Mouse (Mus musculus): ENCODE data around the gene Pacs2. TPM values are rescaled to one million over a fixed set of nuclear protein-coding genes. Genes with fewer than 3 reads are reported as not detected.
A peak's percentile ranks its signal among the peaks of the same experiment; 100 is the strongest.

The Pacs2 gene
- 100 to 1,000 TPM in 2 of 4 experiments, 10 to 100 TPM in 2; 90.4 to 105 (median 97.5) TPM for total RNA-seq (2022)

DNA sequence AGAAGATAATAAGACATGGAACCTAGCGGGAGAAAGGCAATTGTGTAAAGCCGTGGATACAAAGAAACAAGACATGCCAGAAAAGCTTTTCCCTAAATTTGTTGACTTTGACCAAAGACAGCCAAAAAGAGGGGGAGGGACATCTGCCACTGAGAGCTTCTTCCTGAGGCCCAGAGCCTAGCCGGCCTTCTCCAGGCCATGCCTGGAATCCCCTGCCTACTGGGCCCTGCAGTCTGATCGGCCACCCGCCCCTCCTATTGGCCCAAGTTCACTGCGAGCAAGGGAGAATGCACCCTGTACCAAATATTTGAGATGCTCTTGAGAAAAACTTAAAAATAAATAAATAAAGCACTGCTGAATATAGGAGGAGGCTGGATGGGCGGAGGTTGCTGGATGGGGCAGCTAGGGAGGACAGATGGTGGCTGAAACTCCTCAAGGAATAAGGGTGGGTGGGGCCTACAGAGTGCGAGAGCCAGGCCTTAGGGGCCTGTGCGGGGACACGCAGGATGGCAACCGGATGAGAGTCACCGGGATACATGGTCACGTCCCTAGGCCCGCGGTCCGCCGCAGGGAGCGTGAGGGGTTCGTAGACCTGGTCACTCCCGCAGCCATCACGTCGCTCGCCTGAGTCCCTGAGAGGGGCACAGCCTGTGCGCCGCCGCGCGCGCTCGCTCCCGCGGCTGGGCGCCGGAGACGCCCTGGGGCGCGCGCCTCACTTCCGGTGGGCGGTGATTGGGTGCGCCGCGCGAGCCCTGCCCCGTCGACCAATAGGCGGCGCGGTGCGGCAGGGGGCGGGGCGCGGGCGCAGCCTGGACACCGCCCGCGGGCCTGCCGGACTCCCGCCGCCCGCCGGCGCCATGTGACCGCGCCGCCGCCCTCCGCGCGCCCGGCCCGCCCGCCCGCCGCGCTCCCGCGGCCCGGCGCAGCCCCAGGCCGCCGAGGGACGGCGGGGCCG is at the start of gene Pacs2:
Pacs2 (plus strand) TSS at position 905 of the 955 bp plus-strand sequence.
- DNase-seq (ENCODE audit: low spot score in 2 of 2): peak; percentile 83 to 92

- no peak for DNase-seq (ENCODE audit: low spot score in 2 of 2)
These were observed 48.5 kb upstream of the Pacs2 start for GRCm38 (mm10) chr12:112965783-112966182.

DNA sequence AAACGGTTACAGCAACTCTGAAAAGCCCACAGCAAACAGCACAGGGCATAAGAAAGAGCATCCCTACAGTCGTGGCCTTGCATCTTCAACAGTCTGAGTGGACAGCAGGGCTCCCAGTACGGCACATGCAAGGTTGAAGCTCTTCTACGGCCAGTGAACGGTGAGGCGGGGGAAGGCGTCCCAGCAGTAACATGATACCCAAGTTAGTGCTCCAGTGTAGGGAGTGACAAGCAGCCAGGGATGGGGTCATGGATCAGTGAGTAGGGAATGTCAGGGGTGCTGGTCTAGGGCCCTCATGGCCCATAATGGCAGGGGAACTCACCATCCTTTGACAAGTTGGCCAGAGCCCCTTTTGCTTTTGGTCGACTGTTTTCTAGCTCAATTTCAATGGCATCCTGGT is 45.4 kb upstream of the Pacs2 start:
- DNase-seq (ENCODE audit: low spot score in 2 of 2): no peak

DNA sequence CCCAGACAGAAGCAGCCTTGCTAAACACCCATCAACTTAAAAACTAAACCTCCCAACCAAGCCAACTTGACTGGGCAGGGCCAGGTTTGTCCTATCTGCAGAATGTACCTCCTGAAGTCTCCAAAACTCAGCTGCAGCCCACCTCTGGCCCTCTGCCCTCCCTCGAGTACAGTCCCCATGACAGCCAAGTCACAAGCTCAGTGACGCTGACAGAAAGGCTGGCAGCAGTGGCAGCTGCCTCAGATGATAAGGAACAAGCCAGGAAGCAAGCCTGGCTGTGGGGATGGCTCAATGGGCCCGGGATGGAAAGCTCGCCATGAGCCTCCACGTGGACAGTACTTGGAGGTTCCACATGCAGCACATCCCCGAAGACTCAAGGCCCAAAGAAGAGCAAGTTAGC is 44.7 kb upstream of the Pacs2 start:
- no peak for DNase-seq (ENCODE audit: low spot score in 2 of 2)

GRCm38 (mm10) chr12:112974736-112975135 is 39.6 kb upstream of the Pacs2 start:
- no peak for DNase-seq (ENCODE audit: low spot score in 2 of 2)

DNA sequence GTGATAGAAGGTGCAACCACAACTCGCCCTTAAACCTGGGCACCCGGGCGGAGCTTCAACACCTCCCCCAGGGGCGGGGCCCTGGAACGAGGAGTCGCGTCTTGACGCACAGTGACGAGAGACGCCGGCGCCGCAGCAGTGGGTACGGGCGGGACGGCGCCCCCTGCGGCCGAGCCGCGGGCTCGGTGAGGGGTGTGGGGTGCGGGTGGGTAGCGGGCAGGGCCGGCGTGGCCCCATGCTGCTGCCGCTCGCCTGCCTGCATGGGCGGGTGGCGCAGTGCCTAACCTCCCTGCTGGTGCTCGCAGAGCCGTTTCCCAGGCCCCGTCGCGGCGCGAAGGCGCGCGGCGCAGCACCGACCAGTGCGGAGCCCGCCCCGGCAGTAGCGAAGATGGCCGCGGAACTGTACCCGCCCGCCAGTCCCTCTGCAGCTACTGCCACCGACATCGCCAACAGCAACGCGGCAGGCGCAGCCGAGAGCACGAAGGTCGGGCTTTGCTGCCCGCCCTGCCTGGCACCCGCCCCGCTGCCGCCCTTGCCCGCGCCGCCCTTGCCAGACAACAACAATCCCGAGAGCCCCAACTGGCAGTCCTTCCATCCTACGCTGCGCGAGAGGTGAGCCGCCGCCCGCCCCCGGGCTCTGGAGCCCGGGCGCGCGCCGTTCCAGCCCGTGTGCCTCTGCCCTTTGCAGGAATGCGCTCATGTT is 37.8 kb upstream of the Pacs2 start, which contains the start of gene Btbd6:
Btbd6 (plus strand) TSS at position 112 of the 703 bp plus-strand sequence.
- peak; percentile 67 to 91 for DNase-seq (ENCODE audit: low spot score in 2 of 2)

- DNase-seq (ENCODE audit: low spot score in 2 of 2): peak in 1 of 2 experiments; percentile 38
These were observed 37.2 kb upstream of the Pacs2 start for GRCm38 (mm10) chr12:112977156-112977555.

GRCm38 (mm10) chr12:112982031-112982430 is 32.3 kb upstream of the Pacs2 start:
- no peak for DNase-seq (ENCODE audit: low spot score in 2 of 2)

DNA sequence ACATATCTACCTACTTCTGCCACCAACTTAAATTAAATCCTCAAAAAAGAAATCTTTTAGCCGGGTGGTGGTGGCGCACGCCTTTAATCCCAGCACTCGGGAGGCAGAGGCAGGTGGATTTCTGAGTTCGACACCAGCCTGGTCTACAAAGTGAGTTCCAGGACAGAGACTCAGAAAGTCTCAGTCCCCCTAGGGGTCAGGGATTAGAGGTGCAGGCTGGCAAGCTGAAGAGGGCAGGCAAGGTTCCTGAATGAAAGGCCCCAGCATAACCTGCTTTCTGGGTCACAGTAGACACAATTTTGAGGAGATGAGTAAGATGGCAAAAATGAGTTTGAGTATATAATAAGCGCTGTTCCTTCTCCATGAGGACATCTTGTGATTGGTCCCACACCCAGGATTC is 29.0 kb upstream of the Pacs2 start:
- no peak for DNase-seq (ENCODE audit: low spot score in 2 of 2)

DNA sequence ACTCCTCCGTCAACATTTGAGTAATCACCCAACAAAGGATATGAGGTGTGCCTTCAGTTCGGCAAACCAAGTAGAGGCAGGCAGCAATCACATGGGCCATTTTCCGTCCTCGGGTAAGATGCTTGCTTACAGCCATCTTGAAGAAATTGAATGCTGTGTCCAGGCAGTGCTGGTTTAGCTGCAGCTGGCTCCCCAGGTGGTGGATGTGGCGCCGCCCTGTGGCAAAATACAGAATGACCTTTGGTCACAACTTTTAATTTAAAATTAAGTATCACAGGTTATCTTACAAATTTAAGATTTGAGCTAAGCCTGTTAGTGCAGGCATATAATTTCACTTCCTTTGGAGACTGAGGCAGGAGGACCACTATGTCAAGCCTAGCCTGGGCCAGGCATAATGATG is 26.4 kb upstream of the Pacs2 start:
- peak in 1 of 2 experiments; percentile 28 for DNase-seq (ENCODE audit: low spot score in 2 of 2)

DNA sequence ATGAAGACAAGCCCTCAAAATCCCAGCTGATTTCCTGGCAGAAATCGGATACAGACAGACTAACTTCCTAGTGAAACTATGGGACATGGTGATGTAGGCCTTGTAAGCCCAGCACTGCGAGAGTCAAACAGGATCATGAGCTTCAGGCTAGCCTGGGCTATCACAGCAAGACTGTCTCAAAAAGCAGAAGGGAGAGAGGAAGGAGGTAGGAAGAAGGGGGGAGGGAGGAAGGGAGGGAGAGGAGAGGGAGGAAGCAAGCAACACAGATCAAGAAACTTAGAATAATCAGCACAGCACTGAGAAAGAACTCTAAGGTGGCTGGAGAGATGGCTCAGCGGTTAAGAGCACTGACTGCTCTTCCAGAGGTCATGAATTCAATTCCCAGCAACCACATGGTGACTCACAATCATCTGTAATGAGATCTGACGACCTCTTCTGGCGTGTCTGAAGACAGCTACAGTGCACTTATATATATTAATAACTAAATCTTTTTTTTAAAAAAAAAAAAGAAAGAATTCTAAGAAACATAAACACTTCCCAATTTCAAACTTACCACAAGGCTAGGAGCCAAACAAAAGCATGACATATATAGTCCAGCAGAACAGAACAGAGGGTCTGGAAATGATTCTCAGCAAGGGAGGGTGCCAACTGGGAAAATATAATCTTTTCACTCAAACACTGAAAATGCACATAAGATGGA is 23.5 kb upstream of the Pacs2 start:
- no peak for DNase-seq (ENCODE audit: low spot score in 2 of 2)

GRCm38 (mm10) chr12:112991444-112991843 is 22.9 kb upstream of the Pacs2 start:
- no peak for DNase-seq (ENCODE audit: low spot score in 2 of 2)

DNA sequence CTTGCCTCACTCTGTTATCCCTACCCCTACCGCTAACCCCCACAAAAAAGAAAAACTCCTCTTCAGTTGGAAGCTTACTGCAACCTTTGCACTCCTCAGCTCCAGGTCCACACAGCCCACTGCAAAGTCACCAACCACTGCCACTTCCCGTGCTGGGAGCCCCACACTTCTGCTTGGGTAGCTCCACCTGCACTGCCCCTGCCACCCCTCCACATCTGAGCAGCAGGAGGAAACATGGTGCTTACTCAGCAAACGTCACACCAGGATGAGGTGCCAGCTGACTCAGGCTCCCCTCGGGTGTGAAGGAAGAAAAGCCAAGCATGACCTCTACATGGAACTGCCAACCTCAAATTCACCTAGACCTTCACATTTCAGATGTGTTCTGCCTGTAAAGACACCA is 20.2 kb upstream of the Pacs2 start:
- no peak for DNase-seq (ENCODE audit: low spot score in 2 of 2)

- DNase-seq (ENCODE audit: low spot score in 2 of 2): peak in 1 of 2 experiments; percentile 36
These were observed 14.6 kb upstream of the Pacs2 start for GRCm38 (mm10) chr12:112999569-113000293.

DNA sequence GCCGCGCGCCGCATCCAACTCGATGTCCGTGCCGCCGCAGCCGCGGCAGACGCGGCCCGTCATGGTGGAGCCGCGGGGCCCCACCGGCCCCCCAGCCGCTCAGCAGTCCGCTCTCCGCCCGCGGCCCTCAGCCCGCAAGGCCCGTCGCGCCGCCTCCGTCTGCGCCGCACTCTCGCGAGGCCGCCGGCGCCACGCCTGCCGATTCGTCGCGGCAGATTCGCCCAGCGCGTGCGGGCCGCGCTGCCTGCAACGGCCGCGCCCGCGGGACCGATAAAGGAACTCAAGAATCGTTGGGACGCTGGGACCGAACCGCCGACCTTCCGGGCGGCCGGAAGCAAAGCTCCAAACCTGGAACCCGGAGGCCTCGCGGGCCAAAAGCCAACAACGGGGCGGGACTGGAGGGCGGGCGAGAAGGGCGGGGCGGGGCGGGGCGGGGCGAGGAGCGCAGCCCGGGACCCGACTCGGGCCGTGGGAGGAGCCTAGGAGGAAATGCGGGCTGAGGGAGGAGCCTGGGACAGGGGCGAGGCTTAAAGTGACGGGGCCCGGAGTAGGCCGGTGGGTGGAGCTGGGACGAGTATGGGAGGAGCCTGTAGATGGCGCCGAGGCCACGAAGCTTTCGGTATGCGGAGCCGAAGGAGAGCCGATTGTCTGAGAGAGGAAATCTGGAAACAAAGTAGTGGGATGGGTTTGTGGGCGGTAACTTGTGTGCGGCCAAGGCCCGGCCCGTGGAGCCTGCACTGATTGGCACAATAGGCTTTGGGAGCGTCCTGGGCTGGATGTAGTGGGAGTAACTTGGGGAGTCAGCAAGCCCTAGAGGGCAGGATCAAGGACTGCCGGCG is 13.8 kb upstream of the Pacs2 start, which contains the start of gene Brf1:
Brf1 (minus strand) TSS at position 411 of the 839 bp plus-strand sequence.
- peak; percentile 88 to 93 for DNase-seq (ENCODE audit: low spot score in 2 of 2)

- DNase-seq (ENCODE audit: low spot score in 2 of 2): no peak
These were observed 13.2 kb upstream of the Pacs2 start for GRCm38 (mm10) chr12:113001133-113001474.

DNA sequence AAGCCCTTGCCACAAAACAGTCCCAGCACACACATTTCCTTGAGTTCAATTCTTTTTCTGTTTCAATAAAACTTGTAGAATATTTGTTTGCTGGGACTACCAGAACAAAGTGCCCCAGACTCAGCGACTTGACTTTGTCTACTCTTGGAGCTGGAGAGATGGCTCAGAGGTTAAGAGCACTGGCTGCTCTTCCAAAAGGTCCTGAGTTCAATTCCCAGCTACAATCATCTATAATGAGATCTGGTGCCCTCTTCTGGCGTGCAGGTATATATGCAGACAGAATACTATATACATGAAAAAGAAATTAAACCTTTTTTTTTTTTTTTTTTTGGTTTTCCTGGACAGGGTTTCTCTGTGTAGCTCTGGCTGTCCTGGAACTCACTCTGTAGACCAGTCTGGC is 11.6 kb upstream of the Pacs2 start:
- DNase-seq (ENCODE audit: low spot score in 2 of 2): no peak

GRCm38 (mm10) chr12:113004011-113004410 is 10.3 kb upstream of the Pacs2 start:
- no peak for DNase-seq (ENCODE audit: low spot score in 2 of 2)

- peak in 1 of 2 experiments; percentile 43 for DNase-seq (ENCODE audit: low spot score in 2 of 2)
These were observed 9.3 kb upstream of the Pacs2 start for GRCm38 (mm10) chr12:113004993-113005392.

Data from left cerebral cortex, adult 8-10 months (tissue).